Mouse (Mus musculus) CH12.LX (cell line): ENCODE measurements around the gene Xrcc4.

ENCODE experiments used
- BHLHE40 ChIP-seq: IDR thresholded peaks from 2 replicates; pipeline ENCODE4 v1.6.1; 2011; ENCODE audit warnings: mild to moderate bottlenecking, low read depth, low read length, improper control_type of control experiment
- CTCF ChIP-seq, 2 experiments: IDR thresholded peaks in 1 of 2; conservative IDR thresholded peaks in 1 of 2; 2 replicates each; pipeline ENCODE4 v1.5.1; 2011 to 2012; ENCODE audit warnings: low read depth in 2 of 2, low read length in 2 of 2, improper control_type of control experiment in 1 of 2, inconsistent platforms in 1 of 2, mild to moderate bottlenecking in 1 of 2, moderate library complexity in 1 of 2
- ETS1 ChIP-seq: conservative IDR thresholded peaks from 2 replicates; pipeline ENCODE4 v1.6.1; 2012; ENCODE audit warnings: low read depth, mild to moderate bottlenecking, inconsistent platforms, low read length, improper control_type of control experiment, moderate library complexity
- NELFE ChIP-seq: IDR thresholded peaks from 2 replicates; pipeline ENCODE4 v1.6.1; 2011; ENCODE audit warnings: low read depth, low read length, improper control_type of control experiment
- POLR2A ChIP-seq: IDR thresholded peaks from 2 replicates; pipeline ENCODE4 v1.6.1; 2011; ENCODE audit warnings: low read depth, mild to moderate bottlenecking, improper control_type of control experiment, low read length
- POLR2AphosphoS2 ChIP-seq: IDR thresholded peaks from 2 replicates; pipeline ENCODE4 v1.6.1; 2011; ENCODE audit warnings: low read depth, low read length, improper control_type of control experiment
- RCOR1 ChIP-seq: conservative IDR thresholded peaks from 2 replicates; pipeline ENCODE4 v1.6.1; 2012; ENCODE audit warnings: low read depth, mild to moderate bottlenecking, inconsistent platforms, low read length, improper control_type of control experiment
- TCF12 ChIP-seq: IDR thresholded peaks from 2 replicates; pipeline ENCODE4 v1.6.1; 2014; ENCODE audit warnings: low read depth, mild to moderate bottlenecking, inconsistent platforms, low read length, improper control_type of control experiment
- USF2 ChIP-seq: conservative IDR thresholded peaks from 2 replicates; pipeline ENCODE4 v1.6.1; 2011; ENCODE audit warnings: low read depth, low read length, improper control_type of control experiment
- ZNF384 ChIP-seq: IDR thresholded peaks from 2 replicates; pipeline ENCODE4 v1.6.1; 2012; ENCODE audit warnings: low read depth, low read length, improper control_type of control experiment, inconsistent platforms

- TF ChIP-seq USF2 (no peak), CTCF (conservative IDR thresholded peaks at IDR 0.05 in 1 of 2, IDR thresholded peaks at IDR 0.05 in 1 of 2; ENCODE audit: low read depth in 2 of 2, low read length in 2 of 2) (no peak), ETS1 (no peak), NELFE (no peak), POLR2A (no peak), ZNF384 (no peak), POLR2AphosphoS2 (no peak), BHLHE40 (no peak), RCOR1 (no peak), TCF12 (no peak)
These were observed 170.5 kb downstream of the Xrcc4 start for GRCm38 (mm10) chr13:89918814-89919481.
